Mouse (Mus musculus) right cerebral cortex, postnatal 10 days (tissue): ENCODE measurements around the gene Golga2.
A peak's percentile ranks its signal among the peaks of the same experiment; 100 is the strongest.

Experiments
- DNase-seq, 2 experiments: peaks; one replicate each; pipeline ENCODE4 v3.0.0; 2021; ENCODE audit warnings: low spot score in 2 of 2

Golga2 gene

DNA sequence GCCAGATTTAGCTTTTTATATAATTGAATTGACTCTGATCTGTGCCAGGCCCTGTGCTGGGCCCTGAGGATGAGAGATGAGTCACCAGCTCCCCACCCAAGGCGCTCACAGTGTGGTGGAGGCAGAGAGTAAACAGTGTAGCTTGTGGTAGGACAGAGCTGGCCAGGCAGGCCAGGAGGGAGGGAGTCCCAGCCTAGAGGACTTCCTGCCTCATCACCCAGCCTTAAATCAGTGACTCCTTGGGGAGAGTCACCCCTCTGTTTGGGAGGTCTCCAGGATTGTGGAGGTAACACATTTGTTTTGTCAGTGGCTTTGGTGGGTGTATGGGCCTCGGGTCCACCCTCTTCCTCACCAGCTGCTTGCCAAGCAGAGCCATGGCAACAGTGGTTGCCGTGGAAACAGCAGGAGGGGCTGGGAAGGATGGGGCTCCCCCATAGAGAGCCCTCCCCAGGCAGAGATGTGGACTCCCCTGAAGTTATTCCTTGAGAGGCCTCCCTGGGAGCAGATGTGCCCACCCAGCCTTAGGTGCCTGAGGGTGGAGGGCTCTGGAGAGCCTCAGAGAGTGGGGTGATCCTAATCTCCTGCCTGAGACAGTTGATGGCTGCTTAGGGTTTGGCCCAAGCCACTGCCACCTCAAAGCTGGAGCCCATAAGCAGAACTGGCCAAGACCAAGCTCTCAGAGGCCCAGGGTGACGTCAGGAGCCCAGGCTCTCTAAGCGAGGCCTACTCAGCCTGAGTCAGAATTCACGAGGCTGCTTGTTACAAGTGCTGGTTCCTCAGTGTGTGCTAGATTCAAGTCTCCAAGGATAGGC lies 55.6 kb downstream of the Golga2 start:
- peak; percentile 68 to 79 for DNase-seq

DNA sequence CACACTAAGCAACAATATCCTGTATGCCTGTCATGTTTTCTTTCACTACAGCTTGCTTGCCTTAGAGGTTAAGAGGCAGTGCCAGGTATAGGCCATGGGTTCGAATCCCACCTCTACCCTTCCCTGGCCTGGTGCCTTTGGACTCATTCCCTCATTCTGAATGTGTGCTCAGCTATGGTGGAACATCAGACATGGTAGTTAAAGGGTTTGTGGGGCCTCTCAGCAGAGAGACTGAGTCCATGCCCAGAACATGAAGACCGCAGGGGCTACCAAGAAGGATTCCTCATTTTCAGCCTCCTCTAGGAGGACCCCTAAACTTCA lies 56.1 kb downstream of the Golga2 start:
- DNase-seq: no peak

GRCm38 (mm10) chr2:32344056-32344455 lies 56.9 kb downstream of the Golga2 start:
- DNase-seq: no peak

DNA sequence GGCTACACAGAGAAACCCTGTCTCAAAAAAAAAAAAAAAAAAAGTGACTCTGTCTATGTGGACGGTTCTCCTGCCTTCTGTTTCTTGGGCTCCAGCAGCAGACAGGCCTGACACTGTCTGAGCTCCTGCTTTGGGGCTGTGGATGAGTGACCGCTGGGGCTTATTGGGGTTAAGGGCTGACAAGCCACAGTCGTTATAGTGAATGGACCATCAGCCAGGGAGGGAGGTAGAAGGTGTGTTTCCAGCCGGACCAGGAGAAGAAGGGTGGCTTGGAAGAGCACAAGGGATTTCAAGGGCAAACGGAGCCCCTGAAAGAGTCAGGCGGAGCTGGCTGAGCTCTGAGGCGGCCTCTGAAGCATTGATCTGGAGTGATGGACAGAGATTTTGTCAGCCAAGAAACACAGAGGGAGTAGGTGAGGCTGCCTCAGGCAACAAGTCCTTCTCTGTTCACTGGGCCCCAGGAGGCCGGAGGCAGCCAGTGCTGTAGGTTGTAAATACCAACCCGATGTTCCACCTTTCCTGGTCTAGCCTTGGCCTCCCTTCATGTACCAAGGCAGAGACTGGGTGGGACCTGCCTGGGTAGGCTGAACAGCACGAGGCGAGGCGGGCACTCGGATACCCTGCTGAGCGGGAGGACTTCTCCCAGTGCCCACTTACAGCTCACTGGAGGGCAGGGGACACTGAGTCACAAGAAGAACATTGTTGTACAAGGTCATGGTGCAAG lies 57.6 kb downstream of the Golga2 start:
- no peak for DNase-seq

GRCm38 (mm10) chr2:32347019-32347418 lies 59.8 kb downstream of the Golga2 start:
- DNase-seq: no peak

- peak; percentile 58 to 64 for DNase-seq
Measured at GRCm38 (mm10) chr2:32348311-32348710, 61.1 kb downstream of the Golga2 start.

- peak in 1 of 2 experiments; percentile 63 for DNase-seq
Measured at GRCm38 (mm10) chr2:32349625-32350255, 62.6 kb downstream of the Golga2 start.

GRCm38 (mm10) chr2:32350471-32351051 lies 63.4 kb downstream of the Golga2 start:
- DNase-seq: no peak

GRCm38 (mm10) chr2:32351471-32351961 lies 64.3 kb downstream of the Golga2 start:
- DNase-seq: peak; percentile 60 to 70

DNA sequence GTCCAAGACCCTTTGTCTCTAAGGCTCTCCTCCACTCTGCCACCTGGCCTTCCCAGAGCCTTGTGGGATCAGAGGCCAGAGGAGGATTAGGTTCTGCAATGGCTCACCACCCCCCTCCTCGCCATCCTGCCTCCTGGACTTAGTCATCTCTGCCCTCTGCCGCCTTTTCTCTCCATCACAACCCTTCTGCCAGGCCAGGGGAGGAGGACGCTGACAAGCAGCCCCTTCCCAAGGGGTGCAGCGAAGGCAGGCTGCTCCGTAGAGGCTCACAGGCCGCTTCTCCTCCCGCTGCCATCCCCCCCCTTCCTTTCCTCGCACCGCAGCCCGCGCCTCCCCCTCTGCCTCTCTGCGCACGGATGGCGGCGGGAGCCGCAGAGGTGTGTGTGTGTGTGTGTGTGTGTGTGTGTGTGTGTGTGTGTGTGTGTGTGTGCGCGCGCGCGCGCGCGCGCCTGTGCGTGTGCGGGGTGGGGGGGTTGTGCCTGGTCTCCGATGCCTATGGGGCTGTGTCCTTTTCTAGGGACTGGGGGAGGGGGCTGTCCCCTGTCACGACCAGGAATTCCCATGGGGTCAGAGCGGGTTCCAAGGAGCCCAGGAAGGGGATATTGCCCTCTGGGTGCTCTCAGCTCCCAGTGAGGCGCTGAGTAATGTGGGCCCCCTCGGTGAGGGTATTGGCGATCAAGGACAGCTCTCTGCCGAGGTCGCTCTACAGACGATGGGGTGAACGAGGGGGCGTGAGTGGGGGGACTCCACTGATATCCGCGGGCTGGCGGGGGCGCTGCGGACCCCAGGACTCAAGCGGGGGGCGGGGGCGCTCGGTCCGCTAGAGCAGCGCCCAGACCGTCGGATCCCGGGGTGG lies 65.2 kb downstream of the Golga2 start, which contains the start of gene Ciz1:
TSS of gene Ciz1 (plus strand) at position 177 of the 856 bp plus-strand sequence.
- peak; percentile 81 for DNase-seq

DNA sequence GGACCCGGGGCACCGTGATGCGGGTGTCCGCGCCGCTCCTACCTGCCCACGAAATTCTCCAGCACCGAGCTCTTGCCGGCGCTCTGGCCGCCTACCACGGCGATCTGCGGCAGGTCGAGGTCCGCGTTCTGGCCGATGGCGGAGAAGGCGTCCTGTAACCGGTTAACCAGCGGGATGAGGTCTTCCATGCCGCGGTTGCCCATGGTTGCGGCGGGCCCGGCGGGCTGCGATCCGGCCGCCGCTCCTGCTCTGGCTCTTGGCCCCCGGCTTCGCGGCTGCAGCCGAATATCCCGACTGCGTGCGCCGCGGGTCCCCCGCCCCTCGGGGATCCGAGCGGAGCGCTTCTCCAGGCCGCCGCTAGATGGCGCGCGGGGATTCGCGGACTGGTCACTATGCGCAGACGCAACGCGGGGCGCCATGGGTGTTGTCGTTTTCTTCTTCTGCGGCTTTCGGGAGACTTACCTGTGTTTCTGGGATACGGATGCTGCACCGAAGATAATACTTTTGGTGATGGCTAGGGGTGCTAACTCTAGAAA lies 65.9 kb downstream of the Golga2 start, which contains the start of gene Dnm1:
TSS of gene Dnm1 (minus strand) at position 332 of the 536 bp plus-strand sequence.
- peak; percentile 95 to 96 for DNase-seq

DNA sequence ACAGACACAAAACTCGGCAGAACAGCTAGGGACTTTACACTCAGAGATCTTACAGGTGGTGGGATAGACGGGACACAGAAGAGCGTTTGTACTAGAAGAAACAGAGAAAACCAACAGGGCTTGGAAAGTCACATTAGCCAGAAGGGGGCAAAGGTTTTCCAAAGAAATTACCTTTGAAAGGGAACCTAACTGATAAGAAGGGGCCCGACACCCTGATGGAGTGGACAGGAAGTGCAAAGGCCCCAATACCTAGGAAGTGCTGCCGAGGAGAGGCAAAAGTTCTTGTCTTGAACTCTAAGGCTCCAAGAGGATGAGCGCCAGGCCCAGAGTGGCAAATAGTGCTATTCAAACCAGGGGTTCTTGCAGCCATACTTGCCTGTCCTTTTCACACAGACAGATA lies 66.7 kb downstream of the Golga2 start:
- DNase-seq: no peak

- DNase-seq: no peak
Measured at GRCm38 (mm10) chr2:32354336-32354895, 67.2 kb downstream of the Golga2 start.

GRCm38 (mm10) chr2:32356216-32356615 lies 69.0 kb downstream of the Golga2 start:
- DNase-seq: no peak
